Mouse (Mus musculus) thymus, postnatal 10 days (tissue): Measurements from ENCODE around the gene Spry1.

Experiments used
- DNase-seq, 2 experiments: peaks; one replicate each; pipeline ENCODE4 v3.0.0; 2021; ENCODE audit warnings: low spot score in 2 of 2

Gene Spry1

DNA sequence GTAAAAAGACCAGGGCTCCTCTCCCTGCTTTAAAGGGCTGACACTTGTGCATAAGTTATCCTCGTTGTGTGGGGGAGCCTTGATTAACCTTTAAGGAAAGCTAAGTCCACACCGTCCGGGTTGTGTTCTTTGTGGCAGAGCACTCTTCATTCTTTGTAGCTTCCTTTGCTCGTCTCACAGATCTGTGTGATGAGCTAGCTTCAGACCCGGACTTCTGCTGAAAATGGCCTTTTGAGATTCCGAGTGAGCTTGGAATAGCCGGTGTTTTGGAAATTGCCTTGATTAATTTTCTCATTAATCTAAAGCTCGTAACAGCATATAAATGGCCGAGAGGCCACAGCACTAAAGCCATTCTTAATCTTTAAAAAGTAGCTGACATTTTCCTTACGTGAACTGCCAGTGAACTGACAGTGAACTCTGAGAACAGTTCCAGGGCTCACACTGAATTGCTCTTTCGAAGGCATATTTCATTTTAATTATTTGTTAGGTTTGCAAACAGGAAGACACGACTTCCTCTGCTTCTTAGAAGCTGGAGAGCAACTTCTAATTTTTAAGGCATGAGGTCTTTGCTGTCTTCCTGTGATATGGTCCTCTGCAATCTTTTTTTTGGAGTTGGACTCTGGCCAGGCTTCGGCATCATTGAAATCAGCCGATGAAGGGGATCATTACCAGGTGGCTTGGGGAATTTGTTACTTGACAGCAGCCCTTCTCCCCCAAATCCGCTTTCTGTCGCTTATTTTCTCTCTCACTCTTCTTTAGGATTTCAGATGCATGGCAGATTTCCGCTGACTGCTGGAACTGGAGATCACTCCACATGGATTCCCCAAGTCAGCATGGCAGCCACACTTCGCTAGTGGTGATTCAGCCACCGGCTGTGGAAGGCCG is 2.3 kb downstream of the Spry1 start:
- no peak for DNase-seq

- DNase-seq = no peak
These were observed 3.0 kb downstream of the Spry1 start for GRCm38 (mm10) chr3:37642681-37643214.

DNA sequence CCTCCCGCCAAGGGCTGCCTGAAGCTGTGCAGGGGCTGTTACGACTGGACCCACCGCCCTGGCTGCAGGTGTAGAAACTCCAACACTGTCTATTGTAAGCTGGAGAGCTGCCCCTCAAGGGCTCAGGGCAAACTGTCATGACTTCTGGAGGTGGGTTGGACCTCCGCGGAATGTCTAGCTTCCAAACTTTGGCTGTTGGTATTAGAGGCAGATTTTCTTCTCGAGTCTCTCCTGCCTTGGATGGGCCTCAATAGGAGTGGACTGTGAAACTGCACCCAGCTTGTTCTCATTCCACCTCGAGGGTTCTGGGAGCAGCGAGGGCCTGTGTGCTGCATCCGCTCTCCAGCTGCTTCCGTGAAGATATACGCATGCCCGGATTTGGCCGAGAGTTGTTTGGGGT is 3.7 kb downstream of the Spry1 start:
- no peak for DNase-seq

DNA sequence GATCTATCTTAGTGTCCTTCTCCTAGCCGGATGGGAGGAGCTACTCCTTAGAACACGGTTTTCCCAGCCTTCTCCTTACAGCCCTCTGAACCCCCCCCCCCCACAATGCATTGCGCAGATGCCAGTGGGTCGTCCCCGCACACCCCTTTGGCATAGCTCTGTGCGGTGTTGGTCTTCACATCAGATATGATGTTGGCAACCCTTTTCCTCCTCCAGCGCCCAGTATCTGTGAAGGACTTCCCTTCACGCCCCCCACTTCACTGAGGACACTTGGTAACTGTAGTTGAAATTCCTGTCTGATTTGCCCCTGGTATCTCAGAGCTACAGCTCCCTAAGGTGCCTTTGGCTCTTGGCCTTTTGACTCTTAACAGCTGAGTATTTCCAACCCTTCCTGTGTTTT is 4.2 kb downstream of the Spry1 start:
- no peak for DNase-seq

DNA sequence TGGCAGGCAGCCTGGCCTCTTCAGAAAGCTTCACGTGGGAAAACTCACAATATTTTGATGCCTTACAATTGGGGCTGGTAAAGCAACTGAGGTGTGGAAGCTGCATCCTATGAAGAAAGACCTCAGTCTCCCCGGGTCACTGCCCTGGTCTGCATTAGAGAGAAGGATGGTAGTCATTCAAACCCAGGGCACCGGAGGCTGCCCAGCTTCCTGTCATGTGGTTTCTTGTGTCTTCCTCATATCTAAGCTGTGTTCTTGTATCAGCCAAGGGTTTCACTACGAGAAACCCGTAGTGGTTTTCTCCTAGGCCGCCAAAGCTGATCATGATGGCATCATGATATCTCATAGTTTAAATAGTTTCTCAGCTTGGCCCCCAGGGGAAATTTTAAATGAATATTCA is 5.3 kb downstream of the Spry1 start:
- no peak for DNase-seq

DNA sequence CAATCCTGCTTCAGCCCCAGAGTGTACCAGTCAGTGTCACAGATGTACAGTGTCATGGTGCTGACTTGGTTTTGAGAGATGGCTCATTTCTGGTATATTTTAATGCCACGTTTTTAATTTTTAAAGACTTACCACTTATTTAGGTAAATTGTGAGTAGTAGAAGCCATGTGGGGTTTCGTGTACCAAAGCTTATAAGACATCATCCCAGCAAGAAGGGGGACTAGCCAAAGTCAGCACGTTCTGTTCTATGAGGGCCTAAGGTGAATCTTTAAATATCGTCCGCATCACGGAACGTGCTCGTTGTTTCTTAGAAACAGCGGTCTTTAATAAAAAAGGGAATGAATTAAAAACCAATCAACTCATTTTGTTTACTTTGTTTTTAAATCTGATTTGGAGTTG is 6.5 kb downstream of the Spry1 start:
- DNase-seq = no peak

GRCm38 (mm10) chr3:37647225-37647624 is 7.5 kb downstream of the Spry1 start:
- DNase-seq = no peak

- DNase-seq = no peak
These were observed 8.5 kb downstream of the Spry1 start for GRCm38 (mm10) chr3:37648244-37648643.

GRCm38 (mm10) chr3:37649281-37649680 is 9.5 kb downstream of the Spry1 start:
- no peak for DNase-seq

GRCm38 (mm10) chr3:37652537-37652936 is 12.8 kb downstream of the Spry1 start:
- DNase-seq = no peak

GRCm38 (mm10) chr3:37653935-37654729 is 14.4 kb downstream of the Spry1 start:
- peak in 1 of 2 experiments; percentile 32 for DNase-seq

GRCm38 (mm10) chr3:37654787-37655186 is 15.0 kb downstream of the Spry1 start:
- DNase-seq = no peak

GRCm38 (mm10) chr3:37655933-37656633 is 16.3 kb downstream of the Spry1 start:
- DNase-seq = peak; percentile 27 to 41

GRCm38 (mm10) chr3:37657009-37657408 is 17.3 kb downstream of the Spry1 start:
- DNase-seq = no peak

DNA sequence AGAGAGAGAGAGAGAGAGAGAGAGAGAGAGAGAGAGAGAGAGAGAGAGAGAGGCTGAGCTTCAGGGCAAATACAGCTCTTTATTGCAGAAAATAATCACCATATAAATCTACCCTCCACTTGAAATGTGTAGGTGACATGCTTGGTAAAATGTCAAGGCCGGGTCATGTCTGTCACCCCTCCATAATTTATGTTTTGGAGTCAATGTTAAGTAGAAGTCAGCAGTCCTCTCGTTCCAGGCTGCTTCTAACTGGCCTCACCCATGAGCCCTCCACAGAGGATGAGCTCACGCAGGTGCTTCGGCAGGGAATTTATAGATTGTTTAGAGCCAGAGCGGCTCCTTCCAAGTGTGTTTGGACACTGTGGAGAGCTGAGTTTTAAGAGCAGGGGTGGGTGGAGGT is 18.4 kb downstream of the Spry1 start:
- DNase-seq = no peak

- DNase-seq = no peak
These were observed 19.9 kb downstream of the Spry1 start for GRCm38 (mm10) chr3:37659621-37660020.

DNA sequence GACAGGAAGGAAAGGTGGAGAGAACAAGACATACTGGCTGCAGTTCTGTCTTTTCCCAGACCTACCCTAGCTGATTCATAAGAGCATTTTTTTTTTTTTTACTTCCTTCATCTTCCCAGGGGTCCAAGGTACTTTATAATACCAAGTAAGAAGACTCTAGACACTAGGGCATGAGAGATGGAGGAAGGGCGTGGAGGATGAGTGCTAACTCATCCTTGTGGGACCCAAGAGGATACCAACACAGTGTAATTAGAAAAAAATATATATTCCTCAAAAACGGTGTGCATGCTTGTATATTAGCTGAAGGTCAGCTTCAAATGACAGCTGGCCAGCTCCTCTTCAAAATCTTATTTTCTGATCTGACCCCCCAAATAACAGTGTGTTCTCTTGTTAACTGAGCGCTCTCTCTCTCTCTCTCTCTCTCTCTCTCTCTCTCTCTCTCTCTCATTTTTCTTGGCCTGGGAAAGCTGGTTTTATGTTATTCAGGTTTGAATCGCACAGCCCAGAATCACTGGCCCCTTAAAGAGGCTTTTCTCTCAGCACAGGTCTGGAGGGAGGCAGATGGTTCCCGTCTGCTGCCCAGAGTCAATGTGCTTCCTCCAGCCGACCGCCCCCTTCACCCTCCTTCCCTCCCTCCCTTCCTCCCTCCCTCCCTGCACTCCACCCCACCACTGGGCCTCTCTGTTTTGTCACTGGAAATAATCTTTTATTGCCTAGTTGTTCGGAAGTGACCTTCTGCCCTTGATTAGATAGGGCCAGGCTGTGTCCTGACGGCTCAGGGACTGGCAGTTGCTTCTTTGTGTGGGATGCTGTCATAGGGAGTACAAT is 26.8 kb downstream of the Spry1 start:
- DNase-seq = no peak

DNA sequence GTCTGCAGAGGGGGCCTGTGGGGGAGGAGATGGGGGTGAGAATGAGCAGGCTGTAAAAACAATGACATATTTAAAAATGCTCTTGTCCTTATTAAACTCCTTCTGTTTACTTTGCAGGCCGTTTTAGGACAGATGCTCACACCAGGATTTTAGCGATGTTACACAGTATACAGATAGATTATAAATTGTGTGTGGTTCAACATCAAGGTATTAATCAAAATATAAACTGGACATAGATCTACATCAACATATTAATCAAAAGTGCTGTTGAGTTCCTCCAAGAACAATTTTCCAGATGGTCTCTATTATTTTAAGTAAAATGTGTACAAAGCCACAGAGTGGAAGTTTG is 27.3 kb downstream of the Spry1 start:
- no peak for DNase-seq

DNA sequence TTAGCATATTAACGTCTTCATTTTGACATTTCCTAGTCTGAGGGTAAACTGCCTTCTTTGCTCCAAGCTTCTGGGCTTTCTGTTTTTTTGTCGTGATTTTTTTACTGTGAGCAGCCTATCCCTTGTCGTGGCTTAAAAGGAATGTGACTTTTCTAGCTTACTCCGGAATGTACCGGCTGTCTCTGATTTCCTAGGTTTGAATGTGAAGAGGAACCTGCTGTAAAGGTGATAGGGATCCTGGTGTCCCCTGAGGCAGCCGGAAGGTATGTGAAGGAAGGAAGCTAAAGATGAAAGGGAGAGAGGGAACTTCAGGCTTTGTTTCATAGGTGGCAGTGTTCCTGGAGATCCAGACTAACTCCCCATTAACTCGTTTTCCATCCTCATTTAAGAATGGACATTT is 28.0 kb downstream of the Spry1 start:
- no peak for DNase-seq

- no peak for DNase-seq
These were observed 28.9 kb downstream of the Spry1 start for GRCm38 (mm10) chr3:37668652-37669051.

DNA sequence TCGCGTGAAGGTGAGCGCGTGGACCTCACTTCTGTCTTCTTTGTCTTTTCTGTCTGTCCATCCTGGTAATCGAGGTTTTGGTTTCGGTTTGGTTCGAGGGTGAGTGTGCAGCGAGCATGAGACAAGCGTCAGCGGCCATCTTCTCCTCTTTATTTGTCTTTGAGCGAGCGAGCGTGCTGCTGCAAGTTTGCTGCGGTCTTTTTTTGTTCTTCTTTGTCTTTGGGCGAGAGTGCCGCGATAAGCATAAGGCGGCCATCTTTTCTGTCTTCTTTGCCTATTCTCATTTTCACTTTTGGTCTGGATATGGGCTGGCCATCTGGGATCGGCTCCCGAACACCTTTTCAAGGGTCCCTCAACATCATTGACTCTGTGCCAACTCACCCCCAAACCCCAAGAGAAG is 29.4 kb downstream of the Spry1 start:
- no peak for DNase-seq
